Mouse (Mus musculus): Measurements from ENCODE around the gene Dph6.

GRCm38 (mm10) chr2:114646240-114646639 lies 8.5 kb downstream of the Dph6 start:
- TF ChIP-seq GATA1 (IDR thresholded peaks at IDR 0.05; ENCODE audit: borderline replicate concordance, low read length) = no peak
- no peak for TF ChIP-seq FLI1 (IDR thresholded peaks at IDR 0.05; ENCODE audit: low read length)

Measured in megakaryocyte, embryonic 14.5 days (primary cell).